28 mouse cellular contexts compared by ENCODE assay signal in the genomic region with DNA sequence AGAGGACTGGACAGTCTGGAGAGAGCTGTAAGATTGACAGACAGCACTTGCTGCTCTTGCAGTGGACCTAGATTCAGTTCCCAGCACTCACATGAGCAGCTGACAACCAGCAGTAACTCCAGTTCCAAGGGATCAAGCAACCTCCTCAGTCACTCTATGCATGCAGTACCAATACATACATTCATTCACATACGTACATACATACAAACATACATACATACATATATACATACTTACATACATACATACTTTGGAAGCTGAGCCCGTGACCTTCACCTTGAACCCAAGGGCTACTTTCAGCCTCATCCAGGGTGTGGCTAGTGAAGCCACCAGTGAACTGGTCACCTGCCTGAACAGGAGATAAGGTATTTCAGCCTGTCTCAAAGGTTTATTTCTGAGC. TPM values are rescaled to one million over a fixed set of nuclear protein-coding genes. Genes with fewer than 3 reads are reported as not detected.
"Had no signal": no experiment of that assay in that cellular context is flagged by ENCODE, and none has a peak within 500 bp of the region (broad histone marks: within the 10 kb centered on the region; RNA-seq: fewer than 3 reads in every experiment).

No protein-coding gene starts in this region.

- H3K4me3 ChIP-seq: liver, embryonic 12.5 days; megakaryocyte, embryonic 14.5 days; midbrain, embryonic 12.5 days; midbrain, embryonic 15.5 days; myocyte; neural tube, embryonic 13.5 days; neural tube, embryonic 15.5 days; stomach, embryonic 15.5 days had no signal

- H3K27ac ChIP-seq: liver, embryonic 12.5 days; liver, embryonic 14.5 days; macrophage; midbrain, embryonic 12.5 days; midbrain, embryonic 15.5 days; neural tube, embryonic 13.5 days; neural tube, embryonic 15.5 days; stomach, embryonic 15.5 days had no signal

- DNase-seq: lung, adult 18-20 months; lung, embryonic 14.5 days; lung, postnatal 14 days; lung, postnatal 36 days; retina, postnatal 1 day; right cerebral cortex, adult 18-20 months; right cerebral cortex, postnatal 25 days; right cerebral cortex, postnatal 4 days; spleen, adult 18-20 months; thymus, adult 18-20 months; thymus, postnatal 14 days; thymus, postnatal 36 days had no signal

- ATAC-seq: liver, embryonic 12.5 days; midbrain, embryonic 15.5 days had no signal

- H3K9ac ChIP-seq: liver, embryonic 12.5 days; liver, embryonic 14.5 days; lung, embryonic 14.5 days; midbrain, embryonic 12.5 days; midbrain, embryonic 15.5 days; neural tube, embryonic 13.5 days; neural tube, embryonic 15.5 days; stomach, embryonic 15.5 days had no signal

- H3K36me3 ChIP-seq: liver, embryonic 12.5 days; midbrain, embryonic 12.5 days; midbrain, embryonic 15.5 days; neural tube, embryonic 13.5 days; neural tube, embryonic 15.5 days; stomach, embryonic 15.5 days had no signal

- H3K4me2 ChIP-seq: liver, embryonic 12.5 days; lung, embryonic 14.5 days; midbrain, embryonic 12.5 days; midbrain, embryonic 15.5 days; neural tube, embryonic 13.5 days; neural tube, embryonic 15.5 days; stomach, embryonic 15.5 days had no signal

- H3K27me3 ChIP-seq: midbrain, embryonic 15.5 days; neural tube, embryonic 13.5 days; neural tube, embryonic 15.5 days; stomach, embryonic 15.5 days had no signal

- H3K4me1 ChIP-seq: liver, embryonic 12.5 days; midbrain, embryonic 15.5 days; stomach, embryonic 15.5 days had no signal

- H3K9me3 ChIP-seq: liver, embryonic 12.5 days; megakaryocyte, embryonic 14.5 days; midbrain, embryonic 12.5 days; midbrain, embryonic 15.5 days; neural tube, embryonic 13.5 days; neural tube, embryonic 15.5 days; stomach, embryonic 15.5 days had no signal

RNA-seq across cellular contexts. Expression of gene Pou5f1, which starts 17.8 kb away (rescaled TPM):
- total RNA-seq: midbrain, postnatal 0 days had no signal
- polyA plus RNA-seq: liver, embryonic 12.5 days; liver, embryonic 14.5 days; liver, embryonic 16.5 days; lung, embryonic 14.5 days; lung, embryonic 16.5 days; macrophage; midbrain, embryonic 12.5 days; midbrain, postnatal 0 days; myocyte; neural tube, embryonic 11.5 days; neural tube, embryonic 13.5 days; neural tube, embryonic 15.5 days; small intestine, adult 2 months; stomach, embryonic 15.5 days had no signal

RNA-seq across cellular contexts. Expression of gene H2-Q10, which starts 18.2 kb away (rescaled TPM):
- total RNA-seq: midbrain, postnatal 0 days had no signal
- polyA plus RNA-seq: neural tube, embryonic 13.5 days had no signal

RNA-seq across cellular contexts. Expression of gene Psors1c2, which starts 45.0 kb away (rescaled TPM):
- total RNA-seq: megakaryocyte progenitor cell, adult 5-6 weeks; midbrain, postnatal 0 days had no signal
- polyA plus RNA-seq: macrophage had no signal
